Mouse (Mus musculus) left cerebral cortex, adult 8-10 months (tissue): ENCODE measurements around the gene Gm28551. TPM values are rescaled to one million over a fixed set of nuclear protein-coding genes. Genes with fewer than 3 reads are reported as not detected.

ENCODE experiments used
- DNase-seq, 2 experiments: peaks; one replicate each; pipeline ENCODE4 v3.0.0; 2022; ENCODE audit warnings: low spot score in 2 of 2
- total RNA-seq, 4 experiments: library from RNA; stranded (reverse); gene quantifications; 2 replicates each; pipeline ENCODE4 v1.2.4; 2022

The Gm28551 gene
- total RNA-seq, 4 experiments from 2014 or later: 0.20 TPM; not detected in 3

DNA sequence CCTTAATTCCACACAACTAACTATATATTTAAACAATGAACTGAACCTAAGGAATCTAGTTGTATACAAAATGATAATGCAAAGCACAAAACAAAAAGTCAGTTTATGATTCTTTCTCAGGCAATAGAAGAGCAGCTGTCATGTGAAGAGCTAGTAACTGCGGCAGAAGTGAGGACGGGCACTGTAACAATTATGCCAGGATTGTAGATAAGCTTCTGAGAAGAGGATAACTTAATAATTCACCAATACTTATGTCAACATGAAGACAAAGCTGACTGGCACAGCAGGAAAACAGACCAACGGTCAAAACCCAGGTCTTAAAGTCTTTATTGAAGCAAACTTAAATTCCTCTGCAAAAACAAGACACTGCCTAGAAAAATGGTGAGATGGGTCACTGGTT, 61.3 kb downstream of the Gm28551 start:
- DNase-seq: no peak

Other genes with a start within 250 kb of the Gm28551 start
- gene 1700019A02Rik, start 165.0 kb downstream of the Gm28551 start, total RNA-seq: not detected
- 10 to 100 TPM; 38.2 to 50.3 (median 39.8) TPM for gene Pms1, start 55.6 kb downstream of the Gm28551 start, total RNA-seq
- gene Ormdl1, start 55.6 kb downstream of the Gm28551 start, total RNA-seq: 1 to 10 TPM; 6.4 to 9.4 (median 8.8) TPM
- gene Gm28778, start 55.6 kb downstream of the Gm28551 start, total RNA-seq: 1 to 10 TPM in 1 of 4 experiments, not detected in 3; 3.5 TPM
- 10 to 100 TPM; 19.1 to 24.3 (median 22.5) TPM for gene Osgepl1, start 39.0 kb downstream of the Gm28551 start, total RNA-seq
- gene Asdurf, start within 50 bp of the Gm28551 start, total RNA-seq: 1 to 10 TPM in 1 of 4 experiments, not detected in 3; 1.7 TPM
- 10 to 100 TPM; 23.3 to 25.8 (median 25.2) TPM for gene Asnsd1, start 85 bp upstream of the Gm28551 start, total RNA-seq